Mouse (Mus musculus) limb, embryonic 15.5 days (tissue): ENCODE measurements around the gene Apol9b. TPM values are rescaled to one million over a fixed set of nuclear protein-coding genes. Genes with fewer than 3 reads are reported as not detected.
"Not testable (repeated sequence)": the region's sequence is repeated elsewhere in the genome, so short reads cannot be mapped to it uniquely, and the experiment has no call there.

Experiments
- ATAC-seq: fragments of 200-750 bp; cut with Nextera tagmentation; 2 replicates; pipeline ENCODE4 v1.8.0; 2017; ENCODE audit warnings: low read depth, moderate TSS enrichment; ENCODE audit not compliant: insufficient number of reproducible peaks, low FRiP score, low TSS enrichment
- H3K27ac ChIP-seq: fragments of 300-500 bp; sonication (generic); 2 replicates; pipeline ENCODE4 v1.5.1; 2015; ENCODE audit warnings: moderate library complexity, mild to moderate bottlenecking, inconsistent platforms
- H3K27me3 ChIP-seq: fragments of 300-500 bp; sonication (generic); 2 replicates; pipeline ENCODE4 v1.6.1; 2015; ENCODE audit warnings: inconsistent platforms
- H3K36me3 ChIP-seq: fragments of 300-500 bp; sonication (generic); 2 replicates; pipeline ENCODE4 v1.6.1; 2015; ENCODE audit warnings: inconsistent platforms
- H3K4me1 ChIP-seq: fragments of 300-500 bp; sonication (generic); 2 replicates; pipeline ENCODE4 v1.6.1; 2015; ENCODE audit warnings: inconsistent platforms
- H3K4me2 ChIP-seq: fragments of 300-500 bp; sonication (generic); 2 replicates; pipeline ENCODE4 v1.6.1; 2015; ENCODE audit warnings: mild to moderate bottlenecking, inconsistent platforms
- H3K4me3 ChIP-seq: fragments of 300-500 bp; sonication (generic); 2 replicates; pipeline ENCODE4 v1.5.1; 2015; ENCODE audit warnings: mild to moderate bottlenecking, inconsistent platforms
- H3K9ac ChIP-seq: fragments of 300-500 bp; sonication (generic); 2 replicates; pipeline ENCODE4 v1.6.1; 2015; ENCODE audit warnings: inconsistent platforms
- H3K9me3 ChIP-seq: fragments of 300-500 bp; sonication (generic); 2 replicates; pipeline ENCODE4 v1.6.1; 2016; ENCODE audit warnings: inconsistent platforms
- WGBS: fragments of 180-500 bp; shearing (Covaris S2); methylation state at CpG from one replicate; pipeline ENCODE4 v1.1.7; 2015; 5-methylcytosine and 5-hydroxymethylcytosine counted together
- polyA plus RNA-seq: library from polyadenylated mRNA; unstranded; fragments of >200 nt; fragmentation: Nextera tagmentation; extraction: Ambion mirVana; gene quantifications from 2 replicates; pipeline ENCODE4 v1.2.1, GENCODE M21; 2015

Apol9b gene
- polyA plus RNA-seq = 0.12 and 0.22 TPM in 2 replicates

- H3K4me3 ChIP-seq, H3K4me2 ChIP-seq, H3K9ac ChIP-seq, H3K9me3 ChIP-seq, ATAC-seq, H3K4me1 ChIP-seq, H3K27me3 ChIP-seq, H3K27ac ChIP-seq, H3K36me3 ChIP-seq: not testable (repeated sequence)
- 52% methylated on average over 2 of the region's 4 CpGs for WGBS
Observed at GRCm38 (mm10) chr15:77728739-77729138, at the start of gene Apol9b. Apol9b (plus strand) TSS chr15:77729039.

DNA sequence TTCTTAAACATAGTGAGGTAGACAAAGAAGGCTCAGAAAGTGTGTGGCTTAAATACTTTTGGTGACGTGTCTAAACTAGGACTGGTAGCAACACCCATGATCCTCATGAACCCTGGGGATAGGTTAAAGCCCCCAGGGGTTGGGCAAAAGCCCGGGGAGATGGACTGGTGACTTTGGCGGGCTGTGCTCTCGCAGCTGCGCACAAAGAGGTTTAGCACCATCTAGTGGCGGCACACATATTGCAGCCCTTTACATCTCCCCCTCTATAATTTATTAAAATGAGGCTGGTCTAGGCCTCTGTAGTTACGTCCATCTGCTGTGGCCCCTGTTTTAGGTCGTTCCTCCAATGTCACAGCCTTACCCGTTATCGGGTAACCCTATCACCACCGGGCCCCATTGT lies 44.9 kb upstream of the Apol9b start:
- not testable (repeated sequence) for H3K4me3 ChIP-seq, ATAC-seq, H3K27ac ChIP-seq, H3K36me3 ChIP-seq, H3K4me2 ChIP-seq, H3K9me3 ChIP-seq, H3K27me3 ChIP-seq, H3K9ac ChIP-seq, H3K4me1 ChIP-seq
- 20% methylated on average over 11 of the region's 11 CpGs for WGBS

- Histone ChIP-seq H3K4me2 (peak overlapping the region; percentile 37), H3K4me3 (peak overlapping the region; percentile 26)
- not testable (repeated sequence) for H3K9ac ChIP-seq, H3K27ac ChIP-seq, H3K9me3 ChIP-seq, ATAC-seq, H3K4me1 ChIP-seq, H3K27me3 ChIP-seq, H3K36me3 ChIP-seq
- WGBS = 7% methylated on average over 20 of the region's 20 CpGs
Observed at GRCm38 (mm10) chr15:77691532-77692311, 37.1 kb upstream of the Apol9b start.

DNA sequence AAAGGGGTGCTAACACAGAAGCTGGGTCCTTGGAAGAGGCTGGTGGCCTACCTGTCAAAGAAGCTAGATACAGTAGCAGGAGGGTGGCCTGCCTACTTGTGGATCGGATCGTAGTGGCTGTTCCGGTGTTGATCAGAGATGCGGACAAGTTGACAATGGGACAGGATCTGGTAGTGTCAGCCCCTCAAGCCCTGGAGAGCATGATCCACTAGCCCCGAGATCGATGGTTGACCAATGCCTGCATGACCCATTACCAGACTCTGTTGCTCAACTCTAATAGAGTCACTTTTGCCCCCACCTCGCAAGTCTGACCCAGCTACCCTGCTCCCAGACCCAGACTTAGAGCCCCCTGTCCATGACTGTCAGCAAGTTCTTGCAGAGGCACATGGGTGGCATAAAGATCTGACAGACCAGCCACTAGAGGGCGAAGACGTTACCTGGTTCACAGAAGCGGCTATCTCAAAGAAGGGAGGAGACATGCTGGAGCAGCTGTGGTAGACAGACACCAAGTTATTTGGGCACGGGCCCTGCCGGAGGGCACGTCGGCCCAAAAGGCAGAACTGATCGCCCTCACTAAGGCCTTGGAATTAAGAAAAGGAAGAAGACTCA lies 34.0 kb upstream of the Apol9b start:
- not testable (repeated sequence) for H3K27me3 ChIP-seq, H3K36me3 ChIP-seq, H3K9me3 ChIP-seq, H3K9ac ChIP-seq, H3K27ac ChIP-seq, H3K4me2 ChIP-seq, H3K4me3 ChIP-seq, H3K4me1 ChIP-seq, ATAC-seq
- WGBS = 38% methylated on average over 11 of the region's 15 CpGs

DNA sequence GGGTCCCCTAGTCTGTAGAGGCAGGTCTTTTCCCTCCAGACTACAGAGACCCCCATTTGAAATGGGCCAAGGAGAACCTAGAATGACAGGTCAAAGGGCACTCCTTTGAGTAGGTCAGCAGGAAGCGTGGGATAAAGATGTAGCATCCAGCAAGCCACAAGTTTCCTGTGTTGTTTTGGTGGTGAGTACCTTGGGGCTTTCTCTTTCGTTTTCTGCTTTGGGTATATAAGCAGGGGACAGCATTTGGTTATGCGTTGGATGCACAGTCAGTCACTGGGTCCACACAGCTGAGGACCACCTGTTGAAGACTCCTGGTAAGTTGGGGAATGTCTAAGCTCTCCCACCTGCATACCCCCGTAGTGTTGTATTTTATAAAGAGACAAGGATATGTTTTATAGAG lies 30.2 kb upstream of the Apol9b start, which contains the start of gene Apol7e:
Gene Apol7e (plus strand): TSS at position 202 of the 400 bp plus-strand sequence.
- H3K9me3 ChIP-seq, ATAC-seq, H3K27ac ChIP-seq, H3K4me3 ChIP-seq, H3K36me3 ChIP-seq, H3K27me3 ChIP-seq, H3K9ac ChIP-seq, H3K4me1 ChIP-seq, H3K4me2 ChIP-seq: not testable (repeated sequence)
- WGBS = 65% methylated on average over 4 of the region's 4 CpGs

DNA sequence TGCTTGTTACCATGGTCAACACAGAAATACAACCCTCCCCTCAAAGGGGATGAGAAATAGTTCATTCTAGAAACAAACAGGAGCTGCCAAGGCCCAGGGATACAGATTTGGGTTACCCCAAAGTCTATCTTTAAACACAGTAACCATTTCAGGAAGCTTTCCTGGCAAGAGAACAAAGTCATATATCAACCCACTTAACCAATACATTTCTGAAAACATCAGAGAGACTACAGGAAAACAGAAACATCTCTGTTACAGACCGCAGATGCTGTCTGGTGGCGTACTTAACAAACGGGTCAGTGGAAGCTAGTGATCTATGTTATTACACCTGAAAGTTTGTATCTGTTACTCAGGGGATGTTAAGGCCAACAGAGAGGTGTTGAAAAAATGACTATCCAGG lies 23.5 kb upstream of the Apol9b start:
- H3K27me3 ChIP-seq, ATAC-seq, H3K4me3 ChIP-seq, H3K27ac ChIP-seq, H3K9me3 ChIP-seq, H3K36me3 ChIP-seq, H3K4me1 ChIP-seq, H3K9ac ChIP-seq, H3K4me2 ChIP-seq: not testable (repeated sequence)
- 79% methylated on average over 3 of the region's 3 CpGs for WGBS

DNA sequence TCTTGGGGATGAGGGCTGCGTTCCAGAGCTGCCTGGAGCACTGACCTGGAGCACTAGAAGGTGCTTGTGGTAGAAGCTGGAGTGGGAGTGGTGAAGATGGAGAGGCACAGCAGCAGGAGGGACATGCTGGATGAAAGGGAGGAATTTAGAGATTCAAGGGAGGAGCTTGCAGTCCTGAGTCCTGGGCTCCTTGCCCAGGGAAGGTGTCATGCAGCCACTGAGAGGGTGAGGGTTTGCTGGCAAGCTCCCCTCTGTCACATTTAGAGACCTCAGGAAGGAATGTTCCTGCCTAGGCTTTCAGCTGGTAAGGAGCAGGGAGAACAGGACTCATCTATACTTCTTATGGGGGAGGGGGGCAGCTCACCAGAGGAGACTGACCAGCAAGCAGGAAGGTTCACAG lies 19.9 kb upstream of the Apol9b start:
- ATAC-seq, H3K4me1 ChIP-seq, H3K36me3 ChIP-seq, H3K4me3 ChIP-seq, H3K4me2 ChIP-seq, H3K9me3 ChIP-seq, H3K9ac ChIP-seq, H3K27ac ChIP-seq, H3K27me3 ChIP-seq: not testable (repeated sequence)
- 64% methylated on average over 1 of the region's 1 CpGs for WGBS

DNA sequence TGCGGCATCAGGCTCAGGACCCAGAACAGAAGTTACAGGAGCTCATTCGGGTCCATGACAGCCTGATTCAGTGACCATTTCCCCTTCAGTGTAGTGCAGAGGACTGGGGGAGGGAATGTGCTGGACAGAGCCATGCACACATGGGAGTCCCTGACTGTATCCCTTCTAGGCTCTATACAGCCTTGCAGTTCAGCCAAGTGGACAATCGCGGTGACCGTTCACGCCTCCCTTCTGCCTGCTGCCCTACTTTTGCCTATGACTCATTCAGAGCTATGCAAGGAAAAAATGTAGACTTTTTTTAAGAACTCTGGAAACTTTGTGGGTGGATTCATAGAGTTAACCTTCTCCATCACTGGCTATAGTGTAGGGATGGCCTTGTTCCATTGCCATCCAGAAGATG lies 10.6 kb upstream of the Apol9b start:
- 79% methylated on average over 3 of the region's 6 CpGs for WGBS
- H3K27me3 ChIP-seq, ATAC-seq, H3K4me1 ChIP-seq, H3K4me2 ChIP-seq, H3K4me3 ChIP-seq, H3K36me3 ChIP-seq, H3K27ac ChIP-seq, H3K9ac ChIP-seq, H3K9me3 ChIP-seq: not testable (repeated sequence)

- H3K4me2 ChIP-seq, H3K4me3 ChIP-seq, H3K9ac ChIP-seq, H3K9me3 ChIP-seq, H3K4me1 ChIP-seq, H3K36me3 ChIP-seq, ATAC-seq, H3K27me3 ChIP-seq, H3K27ac ChIP-seq: not testable (repeated sequence)
- no CpG with 5 or more reads among the region's 3 CpGs for WGBS
Observed at GRCm38 (mm10) chr15:77721509-77721908, 7.3 kb upstream of the Apol9b start.

GRCm38 (mm10) chr15:77724208-77724911 lies 4.5 kb upstream of the Apol9b start:
- H3K27me3 ChIP-seq, H3K27ac ChIP-seq, H3K9me3 ChIP-seq, H3K9ac ChIP-seq, ATAC-seq, H3K4me3 ChIP-seq, H3K4me1 ChIP-seq, H3K36me3 ChIP-seq, H3K4me2 ChIP-seq: not testable (repeated sequence)
- 14% methylated on average over 4 of the region's 10 CpGs for WGBS

- H3K27ac ChIP-seq, H3K27me3 ChIP-seq, H3K4me2 ChIP-seq, H3K4me3 ChIP-seq, H3K9me3 ChIP-seq, H3K9ac ChIP-seq, H3K4me1 ChIP-seq, ATAC-seq, H3K36me3 ChIP-seq: not testable (repeated sequence)
- 62% methylated on average over 5 of the region's 6 CpGs for WGBS
Observed at GRCm38 (mm10) chr15:77725393-77726020, 3.3 kb upstream of the Apol9b start.

DNA sequence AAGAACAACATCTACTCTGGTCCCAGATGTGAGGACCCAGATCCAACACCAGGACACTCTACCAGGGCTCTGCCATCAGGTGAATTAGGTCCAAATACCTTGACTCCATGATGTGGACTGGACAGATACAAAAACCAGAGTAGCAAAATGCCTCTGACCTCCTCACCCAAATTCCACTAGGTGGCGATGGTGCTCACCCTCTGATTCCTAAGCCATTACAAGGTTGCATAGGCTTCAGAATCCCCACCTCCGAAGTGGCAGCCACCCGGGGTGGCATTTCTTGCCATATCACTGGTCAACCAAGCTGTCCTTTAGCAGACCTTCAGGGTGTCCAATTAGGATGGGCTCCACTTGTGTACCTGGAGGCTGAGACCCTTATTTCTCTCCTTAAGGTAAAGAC lies 1.7 kb upstream of the Apol9b start:
- not testable (repeated sequence) for H3K36me3 ChIP-seq, H3K27ac ChIP-seq, H3K4me1 ChIP-seq, H3K4me3 ChIP-seq, H3K27me3 ChIP-seq, ATAC-seq, H3K4me2 ChIP-seq, H3K9me3 ChIP-seq, H3K9ac ChIP-seq
- 9% methylated on average over 3 of the region's 3 CpGs for WGBS
